Mouse (Mus musculus) neural tube, embryonic 11.5 days (tissue): ENCODE results near the gene Phactr3. TPM values are rescaled to one million over a fixed set of nuclear protein-coding genes. Genes with fewer than 3 reads are reported as not detected.
A peak's percentile ranks its signal among the peaks of the same experiment; 100 is the strongest.

Source experiments
- ATAC-seq: fragments of 200-750 bp; cut with Nextera tagmentation; 2 replicates; pipeline ENCODE4 v1.8.0; 2017; ENCODE audit warnings: moderate number of reproducible peaks, mild to moderate bottlenecking, moderate TSS enrichment, moderate library complexity; ENCODE audit not compliant: insufficient read depth, low FRiP score, low TSS enrichment
- DNase-seq: peaks from one replicate; pipeline ENCODE4 v3.0.0-alpha.2; 2015; ENCODE audit warnings: low spot score
- H3K27ac ChIP-seq: fragments of 300-500 bp; sonication (generic); 2 replicates; pipeline ENCODE4 v1.5.1; 2014; ENCODE audit warnings: low read depth, mild to moderate bottlenecking, low read length
- H3K27me3 ChIP-seq: fragments of 300-500 bp; sonication (generic); 2 replicates; pipeline ENCODE4 v1.6.1; 2014; ENCODE audit warnings: mild to moderate bottlenecking, low read length, mixed read lengths; ENCODE audit not compliant: control insufficient read depth, insufficient read depth
- H3K36me3 ChIP-seq: fragments of 300-500 bp; sonication (generic); 2 replicates; pipeline ENCODE4 v1.6.1; 2014; ENCODE audit warnings: mild to moderate bottlenecking, low read length, moderate library complexity, mixed read lengths; ENCODE audit not compliant: control insufficient read depth, insufficient read depth
- H3K4me1 ChIP-seq: fragments of 300-500 bp; sonication (generic); 2 replicates; pipeline ENCODE4 v1.6.1; 2014; ENCODE audit warnings: low read length, mixed read lengths; ENCODE audit not compliant: control insufficient read depth, insufficient read depth
- H3K4me2 ChIP-seq: fragments of 300-500 bp; sonication (generic); 2 replicates; pipeline ENCODE4 v1.6.1; 2014; ENCODE audit warnings: low read depth, mild to moderate bottlenecking, moderate library complexity
- H3K4me3 ChIP-seq: fragments of 300-500 bp; sonication (generic); 2 replicates; pipeline ENCODE4 v1.5.1; 2014; ENCODE audit warnings: low read depth, low read length
- H3K9ac ChIP-seq: fragments of 300-500 bp; sonication (generic); 2 replicates; pipeline ENCODE4 v1.6.1; 2014; ENCODE audit warnings: mild to moderate bottlenecking, low read length
- H3K9me3 ChIP-seq: fragments of 300-500 bp; sonication (generic); 2 replicates; pipeline ENCODE4 v1.6.1; 2016; ENCODE audit warnings: low read length; ENCODE audit not compliant: control insufficient read depth
- WGBS: fragments of 180-500 bp; shearing (Covaris S2); extraction: QIAGEN DNeasy Blood & Tissue Kit; methylation state at CpG from one replicate; pipeline ENCODE4 v1.1.7; 2014; 5-methylcytosine and 5-hydroxymethylcytosine counted together
- polyA plus RNA-seq: library from polyadenylated mRNA; unstranded; fragments of >200 nt; fragmentation: Nextera tagmentation; extraction: Ambion mirVana; gene quantifications from 2 replicates; pipeline ENCODE4 v1.2.1, GENCODE M21; 2014

The Phactr3 gene
- polyA plus RNA-seq, 1 experiment from 2014 or later: 14.7 TPM

DNA sequence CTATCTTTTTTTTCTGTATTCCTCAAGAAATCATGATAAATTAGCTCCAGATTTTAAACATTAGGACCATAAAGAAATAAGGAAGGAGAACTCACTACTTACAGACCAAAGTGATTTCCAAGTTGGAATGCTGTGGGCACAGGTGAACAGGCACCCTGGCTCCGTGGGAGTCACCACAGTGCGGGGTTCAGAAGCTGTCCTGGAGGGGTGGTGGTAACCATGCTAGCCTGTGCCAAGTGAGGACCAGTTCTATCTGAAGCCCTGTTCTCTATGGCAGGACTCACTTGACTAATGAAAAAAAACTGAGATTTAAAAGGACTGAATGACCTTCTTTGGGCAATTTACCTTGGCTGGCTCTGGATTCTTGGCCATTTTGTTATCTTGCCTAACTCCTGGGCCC, 10.9 kb downstream of the Phactr3 start:
- H3K4me1 ChIP-seq: no peaks in the 10 kb centered on the region
- H3K4me3 ChIP-seq: no peak overlapping the region
- ATAC-seq (no peak), DNase-seq (no peak)
- H3K4me2 ChIP-seq: no peak overlapping the region
- no peak overlapping the region for H3K27ac ChIP-seq
- no peaks in the 10 kb centered on the region for H3K27me3 ChIP-seq
- no peak overlapping the region for H3K9ac ChIP-seq
- 85% methylated on average over 2 of the region's 2 CpGs for WGBS
- H3K9me3 ChIP-seq: no peaks in the 10 kb centered on the region
- H3K36me3 ChIP-seq: no peaks in the 10 kb centered on the region

DNA sequence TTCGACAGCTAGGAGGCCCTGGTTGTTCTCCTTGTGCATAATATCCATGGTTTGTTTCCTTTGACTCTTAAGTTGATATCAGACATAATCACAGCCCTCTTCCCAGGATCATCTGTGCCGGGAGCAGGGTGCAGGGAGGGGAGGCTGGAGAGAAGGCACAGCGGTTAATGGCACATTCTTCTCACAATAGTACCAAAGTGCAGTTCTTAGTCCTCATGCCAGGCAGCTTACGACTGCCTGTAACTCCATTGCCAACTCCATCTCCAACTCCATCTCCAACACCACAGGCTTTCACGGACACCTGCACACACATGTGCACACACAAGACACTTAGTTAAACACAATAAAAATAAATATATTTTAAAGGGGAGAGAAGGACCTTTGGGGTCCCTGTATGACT, 11.8 kb downstream of the Phactr3 start:
- 84% methylated on average over 5 of the region's 5 CpGs for WGBS
- no peak overlapping the region for H3K27ac ChIP-seq
- H3K4me1 ChIP-seq: no peaks in the 10 kb centered on the region
- DNase-seq (peak; percentile 8), ATAC-seq (no peak)
- H3K9me3 ChIP-seq: no peaks in the 10 kb centered on the region
- no peaks in the 10 kb centered on the region for H3K36me3 ChIP-seq
- no peaks in the 10 kb centered on the region for H3K27me3 ChIP-seq
- no peak overlapping the region for H3K9ac ChIP-seq
- H3K4me2 ChIP-seq: no peak overlapping the region
- no peak overlapping the region for H3K4me3 ChIP-seq

DNA sequence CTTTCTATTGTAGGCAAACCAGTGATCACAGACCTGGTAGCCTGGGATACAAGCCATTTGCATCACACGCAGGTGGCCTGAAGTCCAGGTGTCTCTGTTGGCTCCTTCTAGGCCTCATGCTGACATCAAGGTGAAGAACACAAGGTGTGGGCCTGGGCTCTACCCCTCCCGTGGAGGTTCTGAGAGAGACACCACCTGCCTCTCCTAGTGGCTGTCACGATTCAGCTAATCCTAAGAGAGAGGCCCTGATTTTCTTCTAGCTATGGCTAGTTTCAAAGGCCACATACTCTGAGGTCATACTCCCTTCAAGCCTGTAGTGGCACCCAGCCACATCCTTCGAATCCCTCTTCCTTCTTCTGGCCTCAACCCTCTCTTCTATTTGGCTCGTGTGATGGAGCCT, 12.2 kb downstream of the Phactr3 start:
- no peaks in the 10 kb centered on the region for H3K27me3 ChIP-seq
- no peak overlapping the region for H3K27ac ChIP-seq
- no peak overlapping the region for H3K9ac ChIP-seq
- H3K36me3 ChIP-seq: no peaks in the 10 kb centered on the region
- WGBS: 75% methylated on average over 5 of the region's 5 CpGs
- no peaks in the 10 kb centered on the region for H3K4me1 ChIP-seq
- H3K9me3 ChIP-seq: no peaks in the 10 kb centered on the region
- no peak for ATAC-seq
- H3K4me3 ChIP-seq: no peak overlapping the region
- peak; percentile 2 for DNase-seq
- H3K4me2 ChIP-seq: no peak overlapping the region

DNA sequence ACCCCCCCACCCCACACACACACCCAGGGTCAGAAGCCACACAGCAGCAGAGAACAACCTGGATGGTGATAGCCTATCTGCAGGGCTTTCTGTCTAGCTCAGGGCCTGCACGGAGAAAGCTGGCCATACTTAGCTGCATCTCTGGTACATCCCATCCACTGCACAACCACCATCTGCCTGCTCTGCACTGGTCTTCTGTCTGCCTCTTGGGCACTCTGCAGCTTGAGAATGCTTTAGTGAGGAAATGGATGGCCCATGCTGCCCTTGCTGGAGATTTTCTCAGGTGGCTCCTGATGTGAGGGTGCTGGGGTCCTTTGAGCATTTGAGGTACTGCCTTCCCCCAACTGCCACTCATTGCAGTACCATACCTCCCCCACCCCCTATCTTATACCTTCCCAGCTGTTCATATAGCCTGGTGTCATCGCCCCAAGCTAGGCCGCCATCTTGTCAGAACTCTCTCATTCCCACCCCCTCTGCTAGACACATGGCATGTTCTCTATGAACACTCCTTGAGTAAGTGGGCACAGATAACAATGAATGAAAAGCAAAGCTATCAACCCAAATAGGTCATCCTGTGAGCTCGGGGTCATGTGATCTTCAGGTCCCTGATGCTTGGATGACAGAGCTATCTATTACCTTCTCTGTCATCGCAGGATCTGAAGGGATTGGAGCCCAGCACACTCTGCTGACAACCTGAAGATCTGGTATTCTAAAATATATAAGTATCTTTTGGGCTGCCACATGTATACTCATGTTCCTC, 13.0 kb downstream of the Phactr3 start:
- H3K4me1 ChIP-seq: no peaks in the 10 kb centered on the region
- no peaks in the 10 kb centered on the region for H3K36me3 ChIP-seq
- H3K4me2 ChIP-seq: no peak overlapping the region
- H3K9me3 ChIP-seq: no peaks in the 10 kb centered on the region
- 95% methylated on average over 5 of the region's 5 CpGs for WGBS
- ATAC-seq: no peak
- no peak overlapping the region for H3K9ac ChIP-seq
- no peak overlapping the region for H3K4me3 ChIP-seq
- peak; percentile 5 for DNase-seq
- no peak overlapping the region for H3K27ac ChIP-seq
- no peaks in the 10 kb centered on the region for H3K27me3 ChIP-seq

DNA sequence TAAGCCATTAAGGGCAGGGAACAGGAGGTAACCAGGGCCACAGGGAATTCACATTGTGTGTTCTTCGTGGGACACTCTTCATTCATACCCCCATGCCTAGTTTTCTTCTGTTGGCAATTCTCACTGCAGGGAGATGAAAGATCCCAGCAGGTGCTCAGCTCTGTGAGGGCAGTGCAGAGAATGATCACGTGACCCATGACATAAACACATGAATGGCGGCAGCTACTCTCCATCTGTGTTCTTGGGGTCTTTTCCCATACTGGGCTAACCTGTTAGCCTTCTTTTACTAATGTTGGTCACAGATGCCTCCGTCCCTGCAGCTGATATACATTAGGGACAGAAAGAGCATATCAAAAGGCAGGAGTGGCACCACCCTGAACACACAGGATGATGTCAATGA, 16.9 kb downstream of the Phactr3 start:
- H3K9ac ChIP-seq: no peak overlapping the region
- H3K27ac ChIP-seq: no peak overlapping the region
- ATAC-seq (peak; percentile 33; the same call in 1 of the 2 replicates), DNase-seq (peak; percentile 9)
- no peaks in the 10 kb centered on the region for H3K36me3 ChIP-seq
- no peak overlapping the region for H3K4me3 ChIP-seq
- H3K27me3 ChIP-seq: no peaks in the 10 kb centered on the region
- no peaks in the 10 kb centered on the region for H3K4me1 ChIP-seq
- no peak overlapping the region for H3K4me2 ChIP-seq
- no peaks in the 10 kb centered on the region for H3K9me3 ChIP-seq
- 26% methylated on average over 4 of the region's 4 CpGs for WGBS

DNA sequence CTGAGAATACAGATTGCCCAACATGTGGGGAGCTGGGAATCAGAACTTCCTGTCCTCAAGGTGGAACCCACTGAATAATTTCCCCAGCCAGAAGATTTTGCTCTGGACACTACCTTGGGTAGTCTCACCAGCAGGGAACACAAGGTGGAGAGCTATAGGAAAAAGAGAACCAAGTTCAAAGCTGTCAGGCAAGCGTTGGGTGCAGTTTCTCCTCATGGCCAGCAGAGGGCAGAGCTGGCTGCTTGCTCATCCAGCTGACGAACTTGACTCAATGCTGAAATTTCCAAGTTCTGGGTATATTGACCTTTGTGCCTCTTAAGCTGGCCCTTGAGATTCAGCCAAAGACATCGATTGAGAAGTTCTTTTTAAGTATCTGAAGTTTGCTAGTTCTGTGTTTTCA, 18.7 kb downstream of the Phactr3 start:
- no peak overlapping the region for H3K4me3 ChIP-seq
- ATAC-seq (no peak), DNase-seq (peak; percentile 70)
- H3K9me3 ChIP-seq: no peaks in the 10 kb centered on the region
- no peak overlapping the region for H3K4me2 ChIP-seq
- no peak overlapping the region for H3K27ac ChIP-seq
- no peak overlapping the region for H3K9ac ChIP-seq
- 0 out of 2 replicates have a peak, but pooled peaks cover 3% of the 10 kb centered on the region for H3K4me1 ChIP-seq
- H3K36me3 ChIP-seq: no peaks in the 10 kb centered on the region
- H3K27me3 ChIP-seq: no peaks in the 10 kb centered on the region
- 9% methylated on average over 3 of the region's 3 CpGs for WGBS

DNA sequence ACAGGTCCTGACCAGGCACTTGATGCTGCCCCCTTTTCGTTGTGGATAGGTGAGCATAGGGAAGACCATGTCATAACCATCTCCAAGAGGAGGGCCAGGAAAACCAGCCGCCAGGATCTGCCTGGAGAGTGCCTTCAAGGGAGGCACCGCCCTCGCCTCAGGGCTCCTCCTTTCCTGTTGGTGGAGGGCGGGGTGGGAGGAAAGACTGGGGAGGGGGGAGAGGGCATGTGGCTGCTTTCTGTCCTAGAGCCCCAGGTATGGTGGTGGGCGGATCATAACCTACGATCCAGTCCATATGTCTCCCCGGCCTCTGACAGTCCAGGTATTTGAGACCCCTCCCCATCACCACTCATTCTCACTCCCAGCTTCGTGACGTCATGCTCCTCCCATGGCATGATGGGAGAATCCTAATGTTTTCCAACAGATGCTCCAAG, 22.7 kb downstream of the Phactr3 start:
- no peaks in the 10 kb centered on the region for H3K27me3 ChIP-seq
- WGBS: 4% methylated on average over 9 of the region's 10 CpGs
- no peaks in the 10 kb centered on the region for H3K9me3 ChIP-seq
- peak; percentile 66 for DNase-seq
- H3K4me1 ChIP-seq: peaks cover 7% of the 10 kb centered on the region; the same call in 1 of the 2 replicates
- ATAC-seq: peak; percentile 64
- H3K36me3 ChIP-seq: no peaks in the 10 kb centered on the region
- H3K9ac ChIP-seq: peak overlapping the region; percentile 86
- peak overlapping the region; percentile 48 for H3K4me3 ChIP-seq
- peak overlapping the region; percentile 88 for H3K4me2 ChIP-seq
- H3K27ac ChIP-seq: no peak overlapping the region

DNA sequence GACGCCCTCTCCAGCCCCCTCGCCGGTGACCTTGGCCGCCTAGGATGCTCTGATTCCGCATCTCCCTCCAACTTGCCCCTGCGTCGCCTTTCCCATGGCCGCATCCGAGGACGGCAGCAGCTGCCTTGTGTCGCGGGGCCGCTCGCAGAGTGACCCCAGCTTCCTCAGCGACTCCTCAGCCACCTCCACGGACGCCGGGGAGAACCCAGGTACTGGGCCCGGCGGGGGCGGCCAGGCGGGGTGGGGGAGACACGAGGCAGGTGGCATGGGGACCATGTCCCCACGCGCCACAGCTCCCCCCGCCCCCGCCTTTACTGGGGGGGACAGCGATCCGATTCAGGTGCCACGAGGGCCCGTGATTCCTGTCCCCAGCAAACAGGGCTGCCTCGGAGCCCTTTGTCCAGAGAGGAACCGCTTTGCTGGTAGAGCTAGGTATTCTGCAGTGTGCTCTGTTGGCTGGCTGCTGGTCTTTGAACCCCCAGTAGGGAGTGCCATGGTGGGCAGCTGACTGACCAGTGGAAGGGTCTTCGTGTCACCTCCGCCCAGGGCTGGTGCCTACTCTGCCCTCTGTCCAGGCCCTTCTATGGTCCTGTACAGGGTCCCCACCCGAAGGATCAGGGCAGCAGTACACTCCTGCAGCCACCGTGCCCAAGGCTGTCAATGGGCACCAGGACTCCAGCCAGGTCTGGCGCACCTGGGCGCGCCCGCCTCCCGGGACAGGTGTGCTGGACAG, 23.7 kb downstream of the Phactr3 start:
- peaks cover 7% of the 10 kb centered on the region; the same call in 1 of the 2 replicates for H3K4me1 ChIP-seq
- H3K4me2 ChIP-seq: peak overlapping the region; percentile 88
- H3K27me3 ChIP-seq: no peaks in the 10 kb centered on the region
- H3K27ac ChIP-seq: peak overlapping the region; percentile 73
- H3K9ac ChIP-seq: peak overlapping the region; percentile 86
- H3K4me3 ChIP-seq: peak overlapping the region; percentile 48
- H3K36me3 ChIP-seq: no peaks in the 10 kb centered on the region
- peak; percentile 54 for ATAC-seq
- H3K9me3 ChIP-seq: no peaks in the 10 kb centered on the region
- 7% methylated on average over 42 of the region's 42 CpGs for WGBS
- DNase-seq: peak; percentile 45
